Mouse (Mus musculus) megakaryocyte, embryonic 14.5 days (primary cell): ENCODE measurements at regions not wholly inside any gene's neighbourhood (a gene's known extent, or its start where the extent isn't known, plus 50 kb on each side); places are given as distances from the start of the nearest gene placed in this dataset.

Experiments
- FLI1 ChIP-seq: IDR thresholded peaks from 2 replicates; pipeline ENCODE4 v1.6.1; 2012; ENCODE audit warnings: low read length, inconsistent platforms, mixed read lengths
- GATA1 ChIP-seq: IDR thresholded peaks from 3 replicates; pipeline ENCODE4 v1.6.1; 2012; ENCODE audit warnings: mixed read lengths, low read length, inconsistent platforms, borderline replicate concordance

DNA sequence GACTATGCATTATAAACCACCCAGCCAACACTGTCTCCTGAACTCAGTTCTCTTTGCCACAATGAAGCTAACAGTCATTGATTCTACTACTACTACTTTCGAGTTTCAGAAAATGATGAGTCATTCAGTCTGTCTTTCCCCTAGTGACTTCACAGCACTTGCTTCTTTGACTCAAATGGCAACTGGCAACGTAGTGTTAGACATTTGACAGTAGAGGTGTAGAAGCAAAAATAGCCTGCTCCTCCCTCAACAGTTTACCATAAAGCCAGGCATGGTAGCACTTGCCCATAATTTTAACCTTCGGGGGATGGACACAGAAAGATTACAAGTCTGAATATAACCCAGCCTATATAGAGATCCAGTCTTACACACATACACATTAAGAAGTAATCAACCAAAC is 67.3 kb upstream of the Pdc start:
- no peak for TF ChIP-seq GATA1
- no peak for TF ChIP-seq FLI1
